Mouse (Mus musculus): ENCODE results near the gene 4930595D18Rik.

Gene 4930595D18Rik

GRCm38 (mm10) chr12:111165831-111166591 lies 18.3 kb downstream of the 4930595D18Rik start, which contains the start of gene Traf3:
Gene Traf3, plus strand, starts transcription at chr12:111166370.
- DNase-seq (ENCODE audit: low read depth): peak; percentile 91

DNA sequence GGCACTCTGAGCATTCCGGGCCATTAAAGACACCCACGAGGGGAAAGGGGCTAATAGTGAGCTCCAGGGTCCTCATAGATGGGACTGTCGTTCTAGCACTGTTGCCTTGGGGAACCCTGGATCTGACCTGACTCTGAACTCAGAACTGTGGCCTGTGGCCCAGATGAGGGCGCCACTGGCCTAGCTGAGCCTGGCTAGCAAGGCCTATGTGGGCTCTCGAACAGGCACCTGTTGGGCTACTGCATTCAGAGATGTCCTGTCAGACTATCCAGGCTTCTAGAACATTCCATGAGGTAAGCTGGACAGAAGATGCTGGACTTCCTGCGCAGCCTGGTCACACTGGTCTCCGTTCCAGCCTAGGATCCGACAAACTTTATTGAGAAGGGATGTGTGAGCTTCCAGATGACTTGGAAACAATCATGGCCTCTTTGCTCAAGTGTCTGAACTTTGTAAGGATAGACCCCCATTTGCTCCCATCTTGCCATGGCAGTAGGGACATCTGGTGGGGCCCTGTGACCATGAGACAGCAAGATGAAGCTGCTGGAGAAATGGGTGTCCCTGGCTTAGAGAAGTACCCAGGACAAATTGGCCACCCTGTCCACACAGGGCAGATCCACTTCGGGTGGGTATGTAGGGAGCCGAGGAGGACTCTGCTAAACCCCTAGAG lies 19.0 kb downstream of the 4930595D18Rik start:
- peak; percentile 82 for DNase-seq (ENCODE audit: low read depth)

DNA sequence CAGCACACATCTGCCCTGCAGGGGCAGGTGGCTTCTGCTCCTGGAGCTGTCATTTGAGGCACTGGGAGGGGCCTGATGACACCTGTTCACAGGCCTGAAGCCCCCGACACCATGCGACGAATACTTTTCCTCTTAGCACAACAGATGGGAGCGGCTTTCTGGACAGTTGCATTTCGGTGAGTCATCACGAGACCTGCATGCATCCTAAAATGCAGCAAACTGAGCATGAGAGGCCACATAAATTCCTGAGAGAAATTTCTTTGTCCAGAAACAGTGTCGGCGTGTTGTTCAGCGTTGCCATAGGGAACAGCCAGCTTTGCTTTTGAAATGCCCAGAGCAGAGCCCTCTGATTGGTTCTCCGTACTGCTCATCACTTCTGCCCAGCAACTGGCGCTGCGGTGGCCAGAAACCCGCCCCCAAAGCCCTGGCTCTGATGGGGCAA lies 20.0 kb downstream of the 4930595D18Rik start:
- peak; percentile 92 for DNase-seq (ENCODE audit: low read depth)

GRCm38 (mm10) chr12:111162312-111163061 lies 21.8 kb downstream of the 4930595D18Rik start:
- DNase-seq (ENCODE audit: low read depth): peak; percentile 68

GRCm38 (mm10) chr12:111161943-111162311 lies 22.4 kb downstream of the 4930595D18Rik start:
- peak; percentile 64 for DNase-seq (ENCODE audit: low read depth)

DNA sequence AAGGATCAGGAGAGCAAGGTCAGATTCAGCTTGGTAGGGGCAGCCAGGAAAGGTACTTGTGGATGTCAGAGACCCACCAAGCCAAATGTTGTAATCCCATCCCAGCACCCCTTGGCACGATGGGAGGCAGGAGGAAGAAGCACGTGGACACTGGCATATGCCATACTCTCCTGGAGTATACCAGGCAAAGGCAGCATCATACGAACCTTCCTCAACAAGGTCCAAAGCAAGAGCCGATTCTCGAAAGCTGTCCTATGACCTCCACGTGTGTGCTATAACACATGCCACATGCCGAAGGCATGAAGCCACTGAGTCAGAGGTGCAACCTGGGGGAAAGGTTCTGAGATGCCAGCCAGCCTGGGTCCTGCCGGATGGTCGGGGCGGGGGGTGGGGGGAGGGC lies 23.4 kb downstream of the 4930595D18Rik start:
- peak; percentile 53 for DNase-seq (ENCODE audit: low read depth)

DNA sequence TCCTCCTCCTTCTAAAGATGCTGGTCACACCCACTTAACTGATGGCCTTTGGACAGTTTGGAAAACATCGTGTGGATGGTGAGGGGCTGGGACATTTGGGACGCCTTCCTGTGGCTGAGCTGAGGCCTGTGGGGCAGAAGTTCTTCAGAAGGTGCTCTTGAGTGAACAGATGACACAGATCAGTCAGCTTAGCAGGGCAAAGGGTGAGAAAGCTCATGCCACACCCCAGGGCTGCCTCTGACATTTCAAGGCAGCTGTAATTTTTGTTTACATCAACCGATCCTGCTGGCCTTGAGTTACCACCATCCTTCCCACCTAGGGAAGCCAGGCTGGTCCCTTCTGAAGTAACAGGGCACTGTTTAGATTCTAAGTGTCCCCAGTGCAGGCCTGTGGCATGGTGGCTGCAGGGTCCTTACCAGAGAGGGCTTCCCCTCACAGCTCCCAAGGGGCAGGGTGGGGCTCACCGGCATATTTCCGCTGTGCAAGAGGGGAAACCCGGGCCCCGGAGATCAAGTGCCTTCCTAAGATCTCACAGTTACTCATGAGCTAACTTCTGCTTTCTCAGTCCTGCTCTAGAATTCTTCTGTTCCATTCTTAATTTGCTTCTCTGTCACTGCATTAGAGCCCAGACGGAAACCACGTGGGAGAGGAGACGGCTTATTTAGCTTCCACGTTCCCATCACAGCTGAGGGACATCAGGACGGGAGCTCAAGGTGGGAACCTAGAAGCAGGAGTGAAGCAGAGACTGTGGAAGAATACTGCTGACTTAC lies 24.4 kb downstream of the 4930595D18Rik start:
- DNase-seq (ENCODE audit: low read depth): peak; percentile 93

DNA sequence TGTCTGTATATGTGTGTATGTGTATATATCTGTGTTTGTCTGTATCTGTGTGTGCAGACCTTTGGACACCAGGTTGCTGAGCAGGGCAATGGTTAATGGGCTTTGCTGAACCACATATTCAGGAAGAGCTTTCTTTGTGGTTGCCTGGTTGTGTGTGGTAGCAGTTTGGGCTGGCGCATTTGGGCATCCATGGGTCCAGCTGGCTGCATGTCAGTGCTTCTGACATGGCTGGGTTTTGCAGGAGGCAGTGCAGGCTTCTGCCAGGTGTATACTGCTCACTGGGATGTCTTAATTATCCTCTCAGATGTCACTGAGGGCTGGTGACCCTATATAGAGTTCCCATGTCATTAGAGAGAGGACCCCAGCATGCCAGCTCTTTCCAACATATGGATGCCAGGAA lies 28.5 kb downstream of the 4930595D18Rik start:
- no peak for DNase-seq (ENCODE audit: low read depth)

GRCm38 (mm10) chr12:111154641-111155040 lies 29.6 kb downstream of the 4930595D18Rik start:
- DNase-seq (ENCODE audit: low read depth): no peak

GRCm38 (mm10) chr12:111153946-111154345 lies 30.3 kb downstream of the 4930595D18Rik start:
- DNase-seq (ENCODE audit: low read depth): no peak

- no peak for DNase-seq (ENCODE audit: low read depth)
Observed at GRCm38 (mm10) chr12:111152981-111153710, 31.1 kb downstream of the 4930595D18Rik start.

DNA sequence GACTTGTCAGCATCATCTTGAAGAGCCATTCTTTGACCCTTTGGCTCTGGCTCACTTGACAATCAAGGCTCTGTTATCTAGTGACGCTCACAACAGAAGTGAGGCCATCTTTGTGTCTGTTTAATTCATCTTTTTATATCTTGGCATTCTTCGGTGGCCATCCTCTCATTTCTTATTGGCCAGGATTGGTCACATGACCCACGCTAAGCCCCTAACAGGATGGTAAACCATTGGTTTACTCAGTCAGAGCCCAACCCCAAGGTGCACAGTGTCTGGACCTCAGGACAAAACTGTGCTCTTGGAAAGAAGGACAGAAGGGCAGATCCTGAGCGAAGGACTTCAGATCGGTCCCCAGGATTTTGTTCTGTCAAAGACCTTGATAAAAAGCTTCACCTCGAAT lies 31.7 kb downstream of the 4930595D18Rik start:
- DNase-seq (ENCODE audit: low read depth): no peak

- DNase-seq (ENCODE audit: low read depth): no peak
Observed at GRCm38 (mm10) chr12:111151422-111152156, 32.7 kb downstream of the 4930595D18Rik start.

GRCm38 (mm10) chr12:111150236-111150596 lies 34.1 kb downstream of the 4930595D18Rik start:
- DNase-seq (ENCODE audit: low read depth): peak; percentile 75

DNA sequence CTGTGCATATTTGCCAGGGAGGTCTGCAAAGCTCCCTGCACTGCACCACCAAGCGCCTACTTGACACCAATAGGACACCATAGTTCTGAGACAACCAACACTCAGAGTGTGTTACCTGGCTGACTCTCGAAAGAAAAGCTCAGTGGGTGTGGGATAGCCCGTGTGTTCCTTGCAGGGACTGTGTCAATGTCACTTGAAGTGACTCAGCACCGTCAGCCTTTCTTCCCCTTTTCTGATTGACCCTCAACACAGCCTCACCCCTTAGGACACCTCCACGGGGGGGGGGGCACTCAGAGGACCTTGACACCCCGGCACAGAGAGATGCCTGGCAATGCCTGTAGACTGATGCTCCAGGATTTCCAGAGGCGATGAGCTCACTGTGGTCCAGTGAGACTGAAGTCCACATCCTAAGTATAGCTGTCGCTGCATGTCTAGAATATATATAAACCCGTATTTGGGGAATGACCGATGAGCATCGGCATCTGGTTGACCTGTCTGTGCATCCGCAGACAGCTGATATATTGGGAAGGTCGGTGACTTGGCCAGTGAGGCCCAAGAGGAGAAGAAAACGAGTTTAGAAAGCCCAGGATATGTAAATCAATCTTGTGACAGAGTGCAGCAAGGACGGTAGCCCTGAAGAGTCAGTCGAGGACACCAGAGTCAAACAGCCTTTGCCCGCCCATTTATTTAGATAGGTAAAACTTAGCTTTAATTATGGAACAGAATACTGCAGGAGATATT lies 34.6 kb downstream of the 4930595D18Rik start:
- DNase-seq (ENCODE audit: low read depth): no peak

- no peak for DNase-seq (ENCODE audit: low read depth)
Observed at GRCm38 (mm10) chr12:111145269-111145668, 39.0 kb downstream of the 4930595D18Rik start.

DNA sequence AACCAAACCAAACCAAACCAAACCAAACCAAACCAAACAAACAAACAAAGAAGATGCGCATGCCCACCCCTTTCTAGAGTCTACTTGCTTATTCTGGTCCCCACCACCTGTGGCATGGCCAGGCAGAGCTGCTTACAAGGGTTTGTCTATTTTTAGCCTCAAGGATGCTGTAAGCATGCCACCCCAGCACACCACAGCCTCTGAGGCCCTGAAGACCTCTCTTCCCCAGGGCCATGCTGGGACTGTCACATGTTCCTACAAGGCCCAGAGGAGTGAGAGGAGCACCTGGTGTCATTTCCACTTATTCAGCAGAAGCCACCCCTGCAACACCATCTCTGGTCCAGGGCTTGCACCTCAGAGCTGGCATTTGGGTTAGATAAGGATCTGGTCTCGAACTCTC lies 39.7 kb downstream of the 4930595D18Rik start:
- no peak for DNase-seq (ENCODE audit: low read depth)

DNA sequence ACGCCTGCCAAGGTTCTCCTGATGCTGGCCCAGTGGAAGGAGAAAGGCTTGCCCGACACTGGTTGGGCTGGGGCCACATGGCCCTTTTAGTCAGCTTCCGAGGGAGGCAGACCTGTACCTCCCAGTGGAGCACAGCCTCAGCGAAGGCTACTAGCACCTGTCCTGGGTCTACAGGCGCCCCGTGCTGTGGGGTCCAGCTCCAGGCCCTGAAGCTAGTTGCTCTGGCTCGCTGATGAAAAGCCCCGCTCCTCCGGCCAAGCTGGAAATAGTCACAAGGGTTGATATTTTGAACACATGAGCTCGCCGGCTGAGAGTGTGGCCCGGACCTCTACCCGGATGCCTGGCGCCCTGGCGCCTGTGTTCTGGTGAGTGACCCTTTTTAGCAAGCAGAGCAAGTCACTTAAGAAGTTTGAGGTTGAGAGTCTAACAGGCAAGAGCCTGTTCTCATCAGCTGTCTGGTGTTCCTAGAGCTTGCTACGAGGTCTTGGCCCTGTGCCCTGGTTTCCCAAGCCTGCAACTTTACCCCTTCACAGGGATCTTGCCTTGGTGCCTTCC lies 40.7 kb downstream of the 4930595D18Rik start:
- no peak for DNase-seq (ENCODE audit: low read depth)

DNA sequence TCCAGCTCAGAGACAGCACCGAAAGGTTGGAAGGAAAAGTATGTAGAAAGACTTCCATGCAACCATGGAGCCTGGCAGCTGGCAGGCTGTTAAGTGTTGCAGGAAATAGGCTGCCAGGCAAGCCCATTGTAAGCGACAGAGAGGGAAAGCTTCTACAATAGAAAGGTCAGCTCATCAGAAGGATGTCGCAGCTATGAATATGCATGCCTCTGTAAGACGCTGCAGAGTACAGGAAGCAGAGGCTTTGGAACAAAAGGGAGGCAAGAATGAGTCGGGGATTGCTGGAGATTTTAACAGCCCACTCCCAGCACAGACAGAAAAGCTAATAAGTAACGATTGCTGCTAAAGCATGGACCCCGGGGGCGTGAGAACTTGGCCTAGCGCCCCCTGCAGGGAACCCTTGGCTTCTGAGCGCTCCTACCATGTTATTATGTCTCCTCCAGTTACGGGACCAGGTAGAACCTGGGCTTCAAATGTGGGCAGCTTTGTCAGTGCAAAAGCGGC lies 41.2 kb downstream of the 4930595D18Rik start:
- peak; percentile 58 for DNase-seq (ENCODE audit: low read depth)
